Mouse (Mus musculus) heart, embryonic 13.5 days (tissue): ENCODE results near the gene Fhdc1. TPM values are rescaled to one million over a fixed set of nuclear protein-coding genes. Genes with fewer than 3 reads are reported as not detected.

Source experiments
- ATAC-seq: fragments of 200-750 bp; cut with Nextera tagmentation; 2 replicates; pipeline ENCODE4 v1.8.0; 2017; ENCODE audit warnings: moderate TSS enrichment; ENCODE audit not compliant: insufficient number of reproducible peaks, low FRiP score, low TSS enrichment; ENCODE audit errors: extremely low read depth
- H3K27ac ChIP-seq: fragments of 300-500 bp; sonication (generic); replicated peaks from 2 replicates; pipeline ENCODE4 v1.5.1; 2015; ENCODE audit warnings: moderate library complexity, mild to moderate bottlenecking, inconsistent platforms
- H3K27me3 ChIP-seq: fragments of 300-500 bp; sonication (generic); replicated peaks from 2 replicates; pipeline ENCODE4 v1.6.1; 2015; ENCODE audit warnings: mild to moderate bottlenecking, inconsistent platforms
- H3K36me3 ChIP-seq: fragments of 300-500 bp; sonication (generic); 2 replicates; pipeline ENCODE4 v1.6.1; 2015; ENCODE audit warnings: mild to moderate bottlenecking, inconsistent platforms
- H3K4me1 ChIP-seq: fragments of 300-500 bp; sonication (generic); 2 replicates; pipeline ENCODE4 v1.6.1; 2015; ENCODE audit warnings: inconsistent platforms
- H3K4me2 ChIP-seq: fragments of 300-500 bp; sonication (generic); 2 replicates; pipeline ENCODE4 v1.6.1; 2015; ENCODE audit warnings: inconsistent platforms, mild to moderate bottlenecking, moderate library complexity
- H3K4me3 ChIP-seq: fragments of 300-500 bp; sonication (generic); 2 replicates; pipeline ENCODE4 v1.5.1; 2015; ENCODE audit warnings: moderate library complexity, mild to moderate bottlenecking, inconsistent platforms
- H3K9ac ChIP-seq: fragments of 300-500 bp; sonication (generic); 2 replicates; pipeline ENCODE4 v1.6.1; 2015; ENCODE audit warnings: inconsistent platforms, mild to moderate bottlenecking, moderate library complexity
- H3K9me3 ChIP-seq: fragments of 300-500 bp; sonication (generic); 2 replicates; pipeline ENCODE4 v1.6.1; 2016; ENCODE audit warnings: inconsistent platforms
- WGBS: fragments of 180-500 bp; shearing (Covaris S2); methylation state at CpG from one replicate; pipeline ENCODE4 v1.1.7; 2015; ENCODE audit warnings: mixed read lengths; 5-methylcytosine and 5-hydroxymethylcytosine counted together
- polyA plus RNA-seq: library from polyadenylated mRNA; unstranded; fragments of >200 nt; fragmentation: Nextera tagmentation; extraction: Ambion mirVana; gene quantifications from 2 replicates; pipeline ENCODE4 v1.2.1, GENCODE M21; 2015

Fhdc1 gene
- polyA plus RNA-seq, 1 experiment from 2014 or later = 2.2 TPM

DNA sequence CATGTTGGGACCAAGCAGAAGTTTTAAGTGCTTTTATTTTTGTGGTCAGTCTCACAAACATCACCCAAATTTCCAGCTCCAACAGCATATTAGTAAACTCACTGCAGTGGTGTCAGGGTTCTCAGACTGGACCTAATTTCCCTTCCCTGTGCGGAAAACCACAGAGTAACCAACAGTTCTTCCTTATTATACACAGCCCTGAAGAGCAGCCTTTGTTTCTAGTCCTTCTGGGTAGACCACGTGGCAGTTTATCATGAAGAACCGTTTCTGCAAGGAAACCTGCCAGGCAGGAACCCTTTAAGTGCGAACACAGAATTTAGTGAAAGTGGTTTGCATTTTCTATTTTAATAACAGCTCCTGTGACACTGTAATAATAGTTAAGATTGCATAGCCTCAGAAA, 11.9 kb upstream of the Fhdc1 start:
- Histone ChIP-seq H3K4me2 (no peak overlapping the region), H3K4me1 (peaks cover 16% of the 10 kb centered on the region; the same call in 1 of the 2 replicates), H3K27me3 (no peaks in the 10 kb centered on the region), H3K36me3 (peaks cover 44% of the 10 kb centered on the region), H3K9ac (no peak overlapping the region), H3K9me3 (no peaks in the 10 kb centered on the region), H3K4me3 (no peak overlapping the region), H3K27ac (no peak overlapping the region)
- no peak for ATAC-seq
- WGBS = 74% methylated on average over 4 of the region's 4 CpGs

DNA sequence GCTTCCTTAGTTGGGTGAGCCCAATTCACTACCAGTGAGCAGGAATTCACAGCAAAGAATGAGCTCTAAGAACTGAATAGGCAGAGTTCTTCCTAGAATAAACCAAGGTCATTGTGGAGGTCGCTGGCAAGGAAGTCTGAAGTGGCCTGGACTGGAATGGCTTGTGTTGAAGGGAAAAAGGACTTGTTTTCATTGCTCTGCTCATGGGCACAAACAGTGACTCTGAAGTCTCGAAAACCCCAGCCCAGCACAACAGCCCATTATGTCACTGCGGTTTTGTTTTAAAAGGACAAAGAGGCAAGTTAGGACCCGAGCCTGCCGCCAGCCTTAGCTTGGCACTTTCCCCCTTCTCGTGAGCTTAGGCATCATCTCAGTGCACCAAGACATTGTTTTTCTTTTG, 8.5 kb upstream of the Fhdc1 start:
- H3K4me2 ChIP-seq = no peak overlapping the region
- H3K9me3 ChIP-seq = no peaks in the 10 kb centered on the region
- WGBS = 69% methylated on average over 6 of the region's 6 CpGs
- H3K27me3 ChIP-seq = peaks cover under 1% of the 10 kb centered on the region; the same call in 1 of the 2 replicates
- H3K36me3 ChIP-seq = peaks cover 24% of the 10 kb centered on the region
- ATAC-seq = no peak
- H3K9ac ChIP-seq = 0 out of 2 replicates have a peak overlapping the region, but pooled peaks have one; percentile 15
- peaks cover 16% of the 10 kb centered on the region; the same call in 1 of the 2 replicates for H3K4me1 ChIP-seq
- no peak overlapping the region for H3K4me3 ChIP-seq
- 0 out of 2 replicates have a peak overlapping the region, but pooled peaks have one; percentile 12 for H3K27ac ChIP-seq

DNA sequence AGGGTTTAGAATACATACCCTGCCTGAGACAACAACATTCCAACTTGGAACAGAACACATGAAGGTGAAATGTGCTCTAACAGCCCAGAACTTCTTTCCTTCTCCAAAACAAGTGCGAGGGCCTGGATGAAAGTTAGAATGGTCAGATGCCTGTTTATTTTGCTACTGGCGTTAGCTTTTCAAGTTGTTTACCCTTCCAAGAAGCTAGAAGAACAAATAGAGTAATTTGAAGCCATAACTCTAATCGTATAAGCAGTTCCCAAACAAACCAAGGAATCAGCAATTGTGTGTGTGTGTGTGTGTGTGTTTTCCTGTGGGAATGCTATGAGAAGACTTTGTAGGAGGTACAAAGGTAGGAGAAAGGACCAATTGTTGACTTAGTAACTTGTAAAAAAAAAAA, 4.7 kb upstream of the Fhdc1 start:
- H3K4me1 ChIP-seq = peaks cover 30% of the 10 kb centered on the region
- H3K27ac ChIP-seq = no peak overlapping the region
- H3K9ac ChIP-seq = no peak overlapping the region
- ATAC-seq = no peak
- no peaks in the 10 kb centered on the region for H3K9me3 ChIP-seq
- H3K27me3 ChIP-seq = peaks cover 36% of the 10 kb centered on the region
- H3K36me3 ChIP-seq = peaks cover 5% of the 10 kb centered on the region; the same call in 1 of the 2 replicates
- no peak overlapping the region for H3K4me3 ChIP-seq
- WGBS = 74% methylated on average over 3 of the region's 3 CpGs
- H3K4me2 ChIP-seq = no peak overlapping the region

DNA sequence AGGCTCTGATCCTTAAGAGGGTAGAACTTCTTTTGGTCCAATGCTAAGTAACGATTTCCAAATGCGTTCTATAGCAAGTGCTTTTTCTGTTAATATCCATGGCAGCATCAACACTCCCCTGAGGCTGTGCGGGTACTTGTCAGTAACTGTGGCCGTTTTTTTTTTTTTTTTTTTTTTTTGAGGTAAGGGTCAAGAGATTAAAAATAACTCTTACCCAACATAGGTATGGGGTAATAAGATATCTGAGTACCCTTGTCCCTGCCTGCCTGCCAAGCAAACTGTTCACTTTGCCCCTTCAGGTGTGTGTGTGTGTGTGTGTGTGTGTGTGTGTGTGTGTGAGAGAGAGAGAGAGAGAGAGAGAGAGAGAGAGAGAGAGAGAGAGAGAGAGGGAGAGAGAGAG, 4.1 kb upstream of the Fhdc1 start:
- H3K27ac ChIP-seq = no peak overlapping the region
- WGBS = 66% methylated on average over 4 of the region's 4 CpGs
- H3K36me3 ChIP-seq = peaks cover 5% of the 10 kb centered on the region; the same call in 1 of the 2 replicates
- H3K4me3 ChIP-seq = no peak overlapping the region
- H3K9me3 ChIP-seq = no peaks in the 10 kb centered on the region
- no peak for ATAC-seq
- H3K9ac ChIP-seq = no peak overlapping the region
- peaks cover 31% of the 10 kb centered on the region for H3K4me1 ChIP-seq
- no peak overlapping the region for H3K4me2 ChIP-seq
- peaks cover 40% of the 10 kb centered on the region for H3K27me3 ChIP-seq

DNA sequence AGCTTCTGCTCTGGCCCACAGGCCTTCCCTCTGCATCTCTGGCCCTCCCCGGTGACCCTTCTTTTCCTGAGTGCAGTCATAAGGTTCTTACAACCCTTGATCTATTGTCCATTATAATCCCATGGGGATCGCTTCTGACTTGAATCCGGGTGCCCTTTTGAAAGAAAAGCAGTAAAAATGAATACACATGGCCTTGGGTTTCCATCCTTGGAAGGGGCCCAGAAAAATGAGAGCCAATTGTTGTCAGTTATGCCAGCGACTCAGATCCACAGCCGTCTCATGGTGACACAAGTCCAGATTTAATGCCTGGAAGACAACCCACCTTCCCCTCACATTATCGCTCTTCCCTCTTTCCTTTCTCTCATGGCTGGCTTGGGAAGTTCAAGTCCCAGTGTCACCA, 1.9 kb upstream of the Fhdc1 start:
- Histone ChIP-seq H3K4me3 (no peak overlapping the region), H3K4me2 (no peak overlapping the region), H3K9ac (no peak overlapping the region), H3K36me3 (no peaks in the 10 kb centered on the region), H3K27ac (no peak overlapping the region), H3K4me1 (peaks cover 25% of the 10 kb centered on the region), H3K9me3 (no peaks in the 10 kb centered on the region), H3K27me3 (peaks cover 63% of the 10 kb centered on the region)
- no peak for ATAC-seq
- WGBS = 83% methylated on average over 6 of the region's 6 CpGs

DNA sequence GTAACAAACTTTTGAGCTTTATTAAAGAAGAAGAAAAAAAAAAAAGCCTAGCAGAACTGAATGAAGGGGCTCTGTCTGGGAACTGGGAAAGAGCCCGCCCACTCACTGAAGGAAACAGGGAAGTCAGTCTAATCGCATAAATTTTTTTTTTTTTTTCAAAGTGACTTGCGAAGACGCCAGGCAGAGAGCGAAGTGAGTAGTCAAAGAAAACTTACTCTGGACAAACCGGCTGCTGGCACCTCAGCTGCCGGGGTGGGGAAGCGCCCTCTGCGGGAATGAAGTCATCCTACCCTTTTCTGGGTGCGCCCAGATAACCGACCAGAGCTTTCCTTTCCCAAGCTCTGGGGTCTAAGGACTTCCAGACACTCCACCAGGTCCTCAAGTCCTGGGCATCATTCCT, 875 bp upstream of the Fhdc1 start:
- H3K9ac ChIP-seq = peak overlapping the region; percentile 81
- ATAC-seq = no peak

DNA sequence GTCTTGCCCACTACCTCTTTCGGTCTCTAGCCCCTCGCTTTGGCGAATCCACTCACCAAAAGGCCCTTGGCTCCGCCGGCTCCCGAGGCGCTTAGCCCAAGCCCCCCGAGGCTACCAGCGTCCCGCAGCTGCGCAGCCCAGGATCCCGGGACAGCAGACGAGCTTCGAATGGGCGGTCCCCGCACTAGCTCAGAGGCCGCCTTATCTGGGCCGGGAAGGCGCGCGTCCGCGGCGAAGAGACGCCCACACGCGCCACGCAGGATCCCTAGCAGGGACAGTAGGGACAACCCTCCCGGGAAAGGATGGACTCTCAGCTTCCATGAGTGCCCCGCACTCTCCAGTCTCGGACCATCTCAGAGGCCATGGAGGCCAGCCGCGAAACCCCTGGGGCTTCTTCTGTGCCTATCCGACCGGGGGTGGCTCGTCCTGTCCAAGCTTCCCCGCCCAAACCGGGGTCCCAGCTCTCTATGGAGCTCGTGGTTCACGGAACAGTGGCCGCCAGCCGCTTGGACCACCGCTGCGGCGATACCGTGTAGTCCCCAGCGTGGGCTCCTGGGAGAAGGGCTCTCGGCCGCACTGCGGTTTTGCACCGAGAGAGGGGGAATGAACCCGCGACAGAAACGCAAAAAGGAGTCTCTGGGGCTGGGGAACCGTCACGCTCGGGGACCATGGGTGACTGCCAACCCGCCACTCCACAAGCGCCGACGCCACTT, 780 bp downstream of the Fhdc1 start:
- under 1% methylated on average over 61 of the region's 61 CpGs for WGBS
- ATAC-seq = peak; percentile 70
- Histone ChIP-seq H3K9me3 (no peaks in the 10 kb centered on the region), H3K4me2 (peak overlapping the region; percentile 89), H3K27ac (no peak overlapping the region), H3K9ac (peak overlapping the region; percentile 81), H3K36me3 (no peaks in the 10 kb centered on the region), H3K4me1 (peaks cover 28% of the 10 kb centered on the region), H3K27me3 (peaks cover 89% of the 10 kb centered on the region), H3K4me3 (peak overlapping the region; percentile 68)

More for the DNA sequence above, 875 bp upstream of the Fhdc1 start:
- Histone ChIP-seq H3K4me1 (peaks cover 25% of the 10 kb centered on the region), H3K9me3 (no peaks in the 10 kb centered on the region), H3K4me2 (peak overlapping the region; percentile 89), H3K36me3 (no peaks in the 10 kb centered on the region), H3K27me3 (peaks cover 73% of the 10 kb centered on the region), H3K4me3 (peak overlapping the region; percentile 68), H3K27ac (no peak overlapping the region)
- WGBS = 2% methylated on average over 11 of the region's 11 CpGs

DNA sequence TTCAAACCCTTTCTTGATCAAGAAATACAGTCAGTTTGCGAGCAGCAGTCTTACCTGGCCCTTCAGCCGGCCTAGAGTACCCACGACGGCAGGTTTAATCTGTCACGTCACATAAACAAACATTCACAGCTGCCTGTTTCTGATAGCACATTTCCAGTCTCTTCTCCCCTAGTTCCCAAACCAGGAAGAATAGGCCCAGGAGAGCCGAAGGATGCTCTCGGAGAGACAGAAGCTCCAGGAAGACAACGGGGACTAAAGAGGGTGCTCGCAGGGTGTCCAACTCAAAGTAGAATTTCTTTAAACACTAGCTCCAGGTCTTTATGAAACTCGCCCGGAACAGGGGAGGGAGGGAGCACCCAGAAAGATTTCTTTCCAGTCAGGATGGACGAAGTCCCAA, 1.3 kb downstream of the Fhdc1 start:
- ATAC-seq = no peak
- Histone ChIP-seq H3K27me3 (peaks cover 95% of the 10 kb centered on the region), H3K4me3 (peak overlapping the region; percentile 68), H3K9ac (peak overlapping the region; percentile 81), H3K4me2 (peak overlapping the region; percentile 89), H3K4me1 (peaks cover 33% of the 10 kb centered on the region), H3K9me3 (no peaks in the 10 kb centered on the region), H3K27ac (no peak overlapping the region), H3K36me3 (no peaks in the 10 kb centered on the region)
- WGBS = 6% methylated on average over 12 of the region's 12 CpGs

DNA sequence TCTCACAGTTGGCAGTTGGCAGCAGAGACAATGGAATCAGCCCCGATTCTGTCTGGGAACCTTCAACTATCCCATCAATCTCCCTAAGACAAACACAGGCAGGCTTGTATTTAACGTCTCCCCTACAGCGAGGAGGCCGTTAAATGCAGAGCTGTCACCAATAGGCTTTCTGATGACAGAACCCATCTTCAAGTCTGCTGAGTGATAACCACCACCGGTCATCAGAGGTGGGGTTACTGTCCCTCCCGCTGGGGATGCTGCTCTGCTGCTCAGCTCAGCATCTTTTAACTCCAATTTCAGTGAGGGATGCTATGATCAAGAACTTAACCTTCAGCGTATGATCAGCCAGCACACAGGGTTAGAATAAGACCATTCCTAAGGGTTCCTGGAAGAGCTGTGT, 2.0 kb downstream of the Fhdc1 start:
- 13% methylated on average over 7 of the region's 7 CpGs for WGBS
- Histone ChIP-seq H3K27me3 (peaks cover 95% of the 10 kb centered on the region), H3K4me1 (peaks cover 40% of the 10 kb centered on the region), H3K9me3 (no peaks in the 10 kb centered on the region), H3K9ac (0 out of 2 replicates have a peak overlapping the region, but pooled peaks have one; percentile 81), H3K4me3 (peak overlapping the region; percentile 68), H3K4me2 (peak overlapping the region; percentile 89), H3K36me3 (no peaks in the 10 kb centered on the region), H3K27ac (no peak overlapping the region)
- no peak for ATAC-seq

DNA sequence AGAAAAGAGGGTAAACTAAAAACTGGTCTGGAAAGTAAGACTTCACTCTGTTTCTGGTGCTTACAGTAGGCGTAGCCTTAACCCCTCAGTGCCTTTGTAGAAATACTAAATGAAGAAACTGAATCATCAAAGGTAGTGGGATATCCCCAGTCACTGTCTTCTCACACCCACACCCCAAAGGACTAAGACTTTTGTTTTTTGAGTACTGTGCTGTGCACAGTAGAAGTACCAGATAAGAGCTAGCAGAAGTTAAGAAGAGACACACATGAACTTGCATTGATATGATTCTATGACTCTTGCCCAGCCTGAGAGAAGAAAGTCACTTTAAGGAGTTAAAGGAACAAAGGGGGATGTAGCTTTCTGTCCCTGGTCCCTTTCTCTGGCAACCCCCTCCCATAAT, 2.7 kb downstream of the Fhdc1 start:
- H3K4me3 ChIP-seq = peak overlapping the region; percentile 68
- H3K9ac ChIP-seq = no peak overlapping the region
- H3K27me3 ChIP-seq = peaks cover 88% of the 10 kb centered on the region
- WGBS = 83% methylated on average over 1 of the region's 1 CpGs
- peak overlapping the region; percentile 89 for H3K4me2 ChIP-seq
- no peaks in the 10 kb centered on the region for H3K36me3 ChIP-seq
- peaks cover 47% of the 10 kb centered on the region for H3K4me1 ChIP-seq
- no peaks in the 10 kb centered on the region for H3K9me3 ChIP-seq
- ATAC-seq = no peak
- no peak overlapping the region for H3K27ac ChIP-seq

DNA sequence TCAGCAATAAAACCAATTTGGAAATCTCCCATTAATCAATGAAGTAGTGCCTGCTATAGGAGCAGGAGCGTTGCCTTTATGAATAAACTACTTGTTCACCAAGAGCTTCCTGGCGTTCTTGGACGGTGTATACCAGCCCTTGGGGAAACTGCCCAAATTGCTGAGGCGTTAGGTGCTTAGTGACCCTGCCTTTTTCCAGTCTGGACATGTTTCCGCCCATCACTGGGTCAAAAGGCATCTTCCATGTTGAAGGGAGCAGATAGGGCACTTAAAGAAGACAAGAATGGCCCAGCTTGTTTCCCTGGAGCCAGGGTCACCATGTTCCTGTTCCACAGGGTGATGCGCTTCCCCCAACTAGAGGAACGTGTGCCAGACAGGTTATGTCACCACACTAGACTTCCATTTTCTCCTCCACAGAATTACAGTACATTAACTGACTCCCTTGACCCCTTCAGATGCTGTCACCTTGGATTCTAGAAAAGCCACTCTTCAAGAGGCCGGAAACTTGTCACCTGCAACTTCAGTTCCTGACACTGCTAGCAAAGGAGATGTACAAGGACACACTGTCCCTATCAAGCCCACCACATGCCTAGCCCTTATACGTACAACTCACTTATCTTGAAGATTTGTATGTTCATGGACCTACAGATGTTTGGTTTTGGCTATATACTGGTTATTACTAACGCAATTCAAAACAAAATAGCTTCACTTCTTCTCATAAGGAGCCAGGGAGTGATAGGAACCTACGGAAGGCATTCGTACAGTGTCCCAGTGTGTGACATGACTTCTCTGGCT, 5.1 kb downstream of the Fhdc1 start:
- H3K4me2 ChIP-seq = no peak overlapping the region
- peaks cover 52% of the 10 kb centered on the region for H3K4me1 ChIP-seq
- peaks cover 81% of the 10 kb centered on the region for H3K27me3 ChIP-seq
- 84% methylated on average over 12 of the region's 12 CpGs for WGBS
- no peaks in the 10 kb centered on the region for H3K9me3 ChIP-seq
- no peak overlapping the region for H3K9ac ChIP-seq
- no peak for ATAC-seq
- no peak overlapping the region for H3K27ac ChIP-seq
- no peaks in the 10 kb centered on the region for H3K36me3 ChIP-seq
- H3K4me3 ChIP-seq = no peak overlapping the region
